Mouse (Mus musculus): ENCODE results near the gene Cpt1b.

- no peak for TF ChIP-seq EP300 (IDR thresholded peaks at IDR 0.05)
- TF ChIP-seq CTCF (IDR thresholded peaks at IDR 0.05): no peak
Measured at GRCm38 (mm10) chr15:89374801-89375534, 50.7 kb downstream of the Cpt1b start.

All from lung, postnatal 0 days (tissue).